Mouse (Mus musculus): ENCODE results near the gene Vps54.

Gene Vps54

DNA sequence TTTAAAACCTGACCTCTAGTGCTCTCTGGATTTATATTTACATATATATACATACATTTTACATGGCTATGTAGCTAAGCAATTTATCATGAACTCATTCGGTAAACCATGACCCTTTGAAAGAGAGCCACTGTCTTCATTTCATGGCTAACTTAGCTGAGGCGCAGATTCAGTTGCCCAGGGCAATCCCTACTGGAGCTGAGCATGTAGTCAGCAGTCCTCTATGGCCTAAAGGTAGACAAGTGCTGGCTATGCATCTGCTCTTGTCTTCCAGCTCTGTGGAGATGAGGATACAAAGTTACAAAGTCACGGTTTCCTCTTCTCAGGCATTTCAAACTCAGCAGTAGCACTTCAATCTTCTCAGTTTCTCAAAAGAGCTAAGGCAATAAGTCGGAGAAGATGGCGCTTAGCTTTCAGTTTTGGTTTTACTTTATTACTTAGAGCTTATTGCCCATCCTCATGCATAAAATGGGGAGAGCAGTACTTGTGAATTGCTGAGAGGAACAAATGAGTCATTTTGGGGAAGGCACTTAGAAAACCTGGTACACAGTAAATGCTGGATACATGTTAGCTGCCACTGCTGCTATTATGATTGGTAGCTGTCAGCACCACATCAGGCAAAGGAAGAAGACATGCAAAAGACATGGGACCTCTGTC is 93.7 kb downstream of the Vps54 start:
- in situ Hi-C loops (cut with MboI, MseI) = no loop called here

DNA sequence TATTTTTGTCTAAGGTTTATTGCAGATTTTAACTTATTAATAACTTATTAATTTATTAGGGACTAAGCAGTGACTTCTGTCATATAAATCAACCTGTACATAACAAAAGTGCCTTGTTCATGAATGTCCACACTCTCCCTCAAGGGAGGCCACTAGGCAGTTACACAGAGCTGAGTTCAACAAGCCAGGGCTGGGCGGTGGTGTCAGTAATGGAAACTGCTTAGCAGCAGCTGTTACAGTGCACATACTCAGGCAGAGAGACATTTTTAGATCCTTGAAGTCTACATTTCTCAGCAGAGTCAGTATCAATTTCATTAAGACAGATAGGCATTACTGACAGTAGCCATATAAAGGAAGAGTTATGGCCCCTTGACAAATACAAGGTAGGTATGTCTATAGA is 98.8 kb downstream of the Vps54 start:
- in situ Hi-C loops (cut with MboI, MseI) = no loop called here

DNA sequence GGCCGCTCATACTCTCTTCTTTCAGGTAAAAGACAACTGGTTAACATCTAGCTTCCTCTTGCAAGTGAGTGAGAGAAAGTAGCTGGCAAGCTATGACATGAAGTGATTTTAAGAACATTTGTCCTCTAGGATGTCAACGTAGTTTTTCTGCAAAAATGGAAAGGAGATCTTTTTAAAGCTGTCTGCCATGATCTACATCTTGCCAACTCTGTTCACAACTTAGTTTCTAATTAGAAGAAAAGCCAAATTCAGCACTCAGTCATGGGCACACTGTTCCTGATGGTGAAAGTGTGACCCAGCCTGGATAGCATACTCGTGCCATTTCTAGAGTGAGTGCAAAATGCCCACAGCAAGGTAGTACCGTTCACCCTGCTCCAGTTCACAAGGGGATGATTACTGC is 100.0 kb downstream of the Vps54 start:
- in situ Hi-C loops (cut with MboI, MseI) = no loop called here

DNA sequence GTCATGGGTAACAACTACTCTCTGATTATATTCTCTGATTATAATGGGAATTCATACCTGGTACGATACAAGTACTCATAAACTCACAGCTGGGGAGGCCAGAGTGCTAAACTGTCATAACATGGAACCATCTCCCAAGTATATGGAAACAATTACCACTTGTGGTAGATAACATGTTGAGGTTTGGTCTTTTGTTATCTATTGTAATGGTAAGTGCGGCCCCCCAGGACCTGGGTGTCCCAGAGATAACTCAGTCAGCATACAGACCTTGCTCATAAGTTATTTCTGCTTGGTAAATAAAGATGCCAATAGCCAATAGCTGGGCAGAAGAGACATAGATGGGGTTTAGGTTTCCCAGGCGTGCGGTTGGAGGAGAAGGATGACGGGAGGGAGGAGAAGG is 104.4 kb downstream of the Vps54 start:
- in situ Hi-C loops (cut with MboI, MseI) = no loop called here

DNA sequence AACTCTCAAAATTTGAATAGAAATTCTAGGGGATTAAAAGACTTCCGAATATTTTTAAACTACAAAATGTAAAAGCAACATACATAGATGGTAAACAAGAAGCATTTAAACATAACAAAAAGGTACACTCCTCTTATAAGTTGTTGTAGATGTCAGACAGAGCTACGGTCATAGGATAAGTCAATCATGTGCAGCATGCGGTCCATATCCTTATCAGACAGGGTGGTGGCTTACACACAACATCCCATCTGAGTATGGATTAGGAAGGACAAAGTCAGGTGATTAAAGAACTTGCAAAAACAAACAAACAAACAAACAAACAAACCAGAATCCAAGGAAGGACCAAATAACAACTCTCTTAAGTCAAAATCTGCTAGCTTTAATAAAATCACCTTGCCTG is 106.9 kb downstream of the Vps54 start:
- in situ Hi-C loops (cut with MboI, MseI) = no loop called here

DNA sequence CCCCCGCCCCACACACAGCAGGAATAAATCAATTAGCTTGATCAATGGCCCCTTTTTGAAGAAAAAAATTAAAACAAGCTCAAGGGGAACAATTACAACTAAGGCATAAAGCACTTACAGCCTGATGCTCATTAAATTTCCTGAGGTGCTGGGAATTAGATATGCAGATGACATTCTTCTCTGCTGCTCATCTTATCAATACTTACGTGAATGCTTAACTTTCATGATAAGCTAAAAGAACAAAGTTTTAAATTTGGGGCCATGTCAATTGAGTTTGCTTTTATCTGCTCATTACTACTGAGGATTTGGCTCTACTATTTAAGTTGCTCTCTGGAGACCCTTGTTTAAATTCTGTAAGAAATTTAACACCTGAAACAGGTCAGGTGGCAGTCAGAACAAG is 109.8 kb downstream of the Vps54 start:
- in situ Hi-C loops (cut with MboI, MseI) = no loop called here

DNA sequence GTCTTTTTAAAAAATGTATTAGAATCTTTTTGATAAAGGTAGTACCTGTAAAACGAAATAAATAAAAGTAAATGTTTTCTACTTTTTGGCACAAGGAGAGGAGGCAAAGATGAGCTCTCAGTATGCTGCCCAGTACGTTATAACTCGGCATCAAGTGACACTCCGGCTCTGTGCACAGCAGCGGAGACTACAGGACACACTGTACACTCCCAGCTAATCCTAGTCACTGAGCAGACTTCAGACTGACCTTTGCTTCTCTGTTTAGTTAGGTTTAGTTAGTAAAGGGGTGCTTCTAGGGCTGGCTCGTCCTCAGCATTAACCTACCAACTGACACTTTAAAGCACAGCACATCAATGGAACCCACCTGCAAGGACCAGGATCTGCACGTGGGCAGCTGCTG is 112.2 kb downstream of the Vps54 start:
- in situ Hi-C loops (cut with MboI, MseI) = no loop called here

DNA sequence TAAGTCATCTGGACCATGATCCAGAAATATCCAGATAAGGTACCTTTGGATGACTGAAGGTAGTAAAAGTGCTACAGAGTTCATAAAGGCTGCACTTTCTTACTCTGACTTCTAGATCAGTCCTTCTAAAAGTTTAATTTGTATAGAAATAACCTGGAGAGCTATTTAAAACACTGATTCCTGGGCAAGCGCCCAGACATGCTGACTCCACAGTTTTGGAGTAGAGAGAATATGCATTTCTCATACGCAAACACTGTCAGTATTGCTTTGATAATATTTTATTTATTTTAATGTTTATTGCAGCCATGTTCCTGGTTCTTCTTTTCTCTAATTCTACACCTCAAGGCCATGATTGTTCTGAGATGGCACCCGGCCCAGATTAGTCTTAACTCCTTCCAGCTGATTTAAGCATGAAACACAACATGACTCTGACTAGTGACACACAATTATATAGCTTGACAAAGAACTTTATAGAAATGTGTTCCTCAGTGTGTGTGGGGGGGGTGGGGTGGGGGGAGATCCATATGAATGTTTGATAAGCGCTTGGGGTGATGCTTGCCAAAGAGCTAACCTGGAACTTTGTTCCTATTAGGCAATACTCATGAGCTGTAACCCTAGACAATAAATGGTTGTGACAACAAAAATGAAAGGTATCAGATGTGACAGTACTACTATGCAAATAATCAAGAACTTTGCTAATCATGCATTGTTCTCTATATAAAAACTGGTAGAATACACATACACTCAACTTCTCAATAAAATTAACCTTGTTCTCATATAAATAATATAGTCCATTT is 124.3 kb downstream of the Vps54 start:
- in situ Hi-C loops (cut with MboI, MseI) = no loop called here

DNA sequence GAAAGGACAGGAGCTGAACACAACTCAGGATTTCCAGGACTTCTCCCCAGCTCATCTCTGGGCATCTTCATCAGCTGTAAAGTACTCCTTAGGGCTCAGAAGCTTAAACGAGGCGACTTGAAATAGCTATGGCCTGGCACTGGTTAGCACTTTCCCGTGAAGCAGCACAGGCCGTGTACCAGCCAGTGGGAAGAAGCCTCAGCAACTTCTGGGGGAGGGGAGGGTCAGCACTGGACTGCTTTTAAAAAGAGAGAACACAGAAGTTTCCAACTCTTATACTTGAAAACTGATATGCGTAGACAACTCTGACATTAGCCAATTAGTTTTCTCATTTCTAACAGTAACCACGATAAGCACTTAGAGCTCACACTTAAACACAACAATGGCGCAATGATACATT is 129.4 kb downstream of the Vps54 start:
- in situ Hi-C loops (cut with MboI, MseI) = no loop called here

DNA sequence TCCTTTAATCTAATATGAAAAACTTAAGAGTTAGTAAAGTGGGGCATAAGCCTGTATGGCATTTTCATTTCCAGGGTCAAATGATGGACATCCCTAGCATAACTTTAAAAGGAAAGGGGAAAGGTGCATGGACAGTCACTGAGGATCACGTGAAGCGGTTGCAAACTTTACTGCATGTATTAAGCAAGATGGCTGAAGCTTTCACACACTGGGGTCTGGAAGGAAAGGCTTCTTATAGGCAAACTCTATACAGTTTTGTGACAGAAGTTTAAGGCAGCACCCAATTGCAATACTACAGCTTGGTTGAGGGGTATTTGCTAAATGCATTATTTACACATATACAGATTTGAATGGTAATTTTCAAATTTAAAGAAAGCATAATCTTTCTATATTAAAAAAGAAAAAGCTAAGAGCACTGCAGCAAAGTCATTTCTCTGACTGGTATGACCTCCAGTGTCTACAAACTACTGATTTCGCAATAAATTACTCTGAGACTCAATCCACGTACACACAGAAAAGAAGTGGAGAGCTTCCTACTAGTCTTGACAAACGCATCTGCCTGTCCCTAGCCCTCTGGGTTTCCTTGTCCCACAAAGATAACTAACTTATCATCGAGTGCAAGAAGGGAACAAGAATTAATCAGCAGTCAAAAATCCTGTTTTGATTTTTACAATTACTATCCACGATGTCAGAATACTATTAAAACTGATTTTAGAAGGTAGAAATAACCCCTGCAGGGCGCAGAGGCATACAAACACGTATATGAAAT is 130.4 kb downstream of the Vps54 start:
- in situ Hi-C loops (cut with MboI, MseI) = no loop called here

DNA sequence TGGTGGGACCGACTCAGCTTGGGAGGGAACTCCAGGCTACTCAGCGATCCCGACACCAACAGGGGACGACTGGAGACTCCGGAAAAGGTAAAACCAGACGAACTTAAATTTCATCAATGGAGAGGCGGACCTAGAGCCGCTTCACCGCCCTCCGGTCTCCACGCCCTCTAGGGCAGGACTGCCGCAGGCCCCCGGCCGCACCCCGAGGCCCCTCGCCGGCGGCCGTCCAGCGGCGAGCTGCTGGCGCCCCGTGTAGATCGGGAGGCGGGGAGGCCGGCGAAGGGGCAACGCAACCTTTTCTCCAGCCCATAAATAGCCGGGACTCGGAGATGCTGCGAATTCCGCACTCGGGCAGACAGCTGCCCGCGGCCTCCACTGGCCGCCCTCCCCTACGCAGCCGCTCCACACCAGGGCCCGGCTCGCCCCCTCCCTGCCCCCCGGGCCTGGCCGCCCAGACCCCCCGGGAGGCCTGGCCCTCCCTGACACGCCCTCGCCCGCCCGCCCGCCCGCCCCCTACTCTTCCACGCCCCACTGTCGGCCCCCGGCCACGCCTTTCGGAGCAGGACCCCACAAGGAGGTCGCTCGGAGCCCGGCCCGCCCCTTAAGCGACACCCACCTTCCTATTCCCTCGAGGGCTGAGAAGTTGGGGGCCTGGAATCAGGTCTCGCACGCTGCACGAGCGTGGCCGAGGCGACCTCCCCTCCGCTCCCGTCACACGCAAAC is 131.5 kb downstream of the Vps54 start:
- in situ Hi-C loops (cut with MboI, MseI) = no loop called here
